ENCODE assay signal across 13 mouse cellular contexts in genomic region chr5:53161506-53162186, GRCm38 (mm10). TPM values are rescaled to one million over a fixed set of nuclear protein-coding genes. Genes with fewer than 3 reads are reported as not detected.
DNase-seq lines count a peak whose midpoint lies in the region; ATAC-seq and TF ChIP-seq lines count a peak whose summit lies in the region.
"Had no signal": no experiment of that assay in that cellular context is flagged by ENCODE, and none has a peak within 500 bp of the region (broad histone marks: within the 10 kb centered on the region; RNA-seq: fewer than 3 reads in every experiment).

No protein-coding gene starts in this region.

- TF ChIP-seq CTCF in brain, embryonic 14.5 days (IDR thresholded peaks at IDR 0.05; ENCODE audit: borderline replicate concordance, extremely low read depth, insufficient read depth, insufficient read length), result no peak
- no peak for TF ChIP-seq CTCF in forebrain, postnatal 0 days (IDR thresholded peaks at IDR 0.05; ENCODE audit: low read depth)

- no peaks in the 10 kb centered on the region for H3K27me3 ChIP-seq in forebrain, postnatal 0 days (ENCODE audit: insufficient read depth, low read length)
- H3K27me3 ChIP-seq: lung, embryonic 15.5 days had no signal

- no peak overlapping the region for H3K9ac ChIP-seq in forebrain, postnatal 0 days
- H3K9ac ChIP-seq: lung, embryonic 15.5 days had no signal

- no peak overlapping the region for H3K4me2 ChIP-seq in forebrain, postnatal 0 days (ENCODE audit: low read depth)
- H3K4me2 ChIP-seq: lung, embryonic 15.5 days had no signal

- peak; percentile 81 for ATAC-seq in forebrain, postnatal 0 days

- H3K4me1 ChIP-seq in forebrain, postnatal 0 days (ENCODE audit: insufficient read depth), result no peaks in the 10 kb centered on the region
- H3K4me1 ChIP-seq: heart, embryonic 10.5 days; hindbrain, embryonic 10.5 days; lung, embryonic 15.5 days had no signal

- DNase-seq in layer of hippocampus, postnatal 10 days (ENCODE audit: low spot score in 2 of 2), result peak; percentile 45 to 55
- DNase-seq in layer of hippocampus, postnatal 36 days, result no peak
- peak; percentile 77 for DNase-seq in brain, embryonic 14.5 days (ENCODE audit: low read depth)
- peak; percentile 93 to 94 for DNase-seq in cerebellum, adult 18-20 months
- peak; percentile 75 for DNase-seq in forebrain, postnatal 0 days
- DNase-seq in embryo, embryonic 10.5 days (ENCODE audit: low spot score), result no peak
- no peak for DNase-seq in spleen, adult 18-20 months
- DNase-seq: kidney, adult 8-10 months; right cerebral cortex, postnatal 25 days had no signal

- TF ChIP-seq POLR2A in brain, embryonic 14.5 days (IDR thresholded peaks at IDR 0.05; ENCODE audit: borderline replicate concordance, extremely low read depth, insufficient read depth, insufficient read length, poor library complexity, severe bottlenecking), result no peak

- peaks cover 4% of the 10 kb centered on the region; the same call in 1 of the 2 replicates for H3K36me3 ChIP-seq in forebrain, postnatal 0 days (ENCODE audit: insufficient read depth)
- H3K36me3 ChIP-seq: heart, embryonic 10.5 days; hindbrain, embryonic 10.5 days; lung, embryonic 15.5 days had no signal

- no peak overlapping the region for H3K4me3 ChIP-seq in forebrain, postnatal 0 days (ENCODE audit: low read depth, low read length)
- H3K4me3 ChIP-seq: heart, embryonic 10.5 days; hindbrain, embryonic 10.5 days; lung, embryonic 15.5 days had no signal

- 66% methylated on average over 8 of the region's 8 CpGs for WGBS in forebrain, postnatal 0 days

- no peaks in the 10 kb centered on the region for H3K9me3 ChIP-seq in forebrain, postnatal 0 days (ENCODE audit: low read length)
- H3K9me3 ChIP-seq: heart, embryonic 10.5 days; hindbrain, embryonic 10.5 days; lung, embryonic 15.5 days had no signal

- H3K27ac ChIP-seq in forebrain, postnatal 0 days (ENCODE audit: low read depth, low read length), result peak overlapping the region; percentile 35; the same call in 1 of the 2 replicates
- H3K27ac ChIP-seq: heart, embryonic 10.5 days; hindbrain, embryonic 10.5 days; lung, embryonic 15.5 days had no signal

RNA-seq across cellular contexts. Expression of gene Sel1l3, which starts 52.1 kb away (rescaled TPM):
- 10 to 100 TPM; 43.1 to 47.0 TPM for total RNA-seq in layer of hippocampus, postnatal 10 days (2021)
- 10 to 100 TPM; 40.7 to 44.2 TPM for total RNA-seq in layer of hippocampus, postnatal 36 days (2021)
- polyA plus RNA-seq in brain, embryonic 14.5 days (2012; rRNA removed), result 15.5 and 17.3 TPM in 2 replicates
- total RNA-seq in forebrain, postnatal 0 days (2014; rRNA removed), result 28.7 and 28.8 TPM in 2 replicates
- polyA plus RNA-seq in forebrain, postnatal 0 days (2015; fragmentation: Nextera tagmentation; extraction: Ambion mirVana), result 5.7 and 6.2 TPM in 2 replicates
- total RNA-seq: megakaryocyte progenitor cell, adult 5-6 weeks had no signal

Comparison
In these comparisons a context has a peak if more than half of its experiments do, and no peak if none do; other contexts are left out.
1. DNase-seq: peak in layer of hippocampus, postnatal 10 days (2 of 2), brain, embryonic 14.5 days (single experiment), cerebellum, adult 18-20 months (2 of 2) and forebrain, postnatal 0 days (single experiment); none in layer of hippocampus, postnatal 36 days (0 of 2), embryo, embryonic 10.5 days (single experiment) and spleen, adult 18-20 months (0 of 2).